Mouse (Mus musculus) WW6 (cell line): Measurements from ENCODE around the gene Kcnh4.

ENCODE experiments used
- DNase-seq: peaks from one replicate; pipeline ENCODE4 v3.0.0-alpha.2; 2013; ENCODE audit warnings: low read depth, low spot score

The Kcnh4 gene

GRCm38 (mm10) chr11:100766726-100767125, 7.0 kb upstream of the Kcnh4 start:
- DNase-seq: no peak

GRCm38 (mm10) chr11:100762831-100763230, 3.1 kb upstream of the Kcnh4 start, which contains the start of gene Hcrt:
TSS of gene Hcrt (minus strand) at chr11:100762931.
- no peak for DNase-seq

- peak; percentile 92 for DNase-seq
These were observed 1.9 kb upstream of the Kcnh4 start for GRCm38 (mm10) chr11:100761547-100762045.

- no peak for DNase-seq
These were observed 783 bp downstream of the Kcnh4 start for GRCm38 (mm10) chr11:100758707-100759610.

- DNase-seq: no peak
These were observed 2.2 kb downstream of the Kcnh4 start for GRCm38 (mm10) chr11:100757566-100757965.

- DNase-seq: no peak
These were observed 3.3 kb downstream of the Kcnh4 start for GRCm38 (mm10) chr11:100756476-100756875.

GRCm38 (mm10) chr11:100754693-100755057, 5.1 kb downstream of the Kcnh4 start:
- DNase-seq: no peak

- DNase-seq: no peak
These were observed 5.6 kb downstream of the Kcnh4 start for GRCm38 (mm10) chr11:100754021-100754692.

- no peak for DNase-seq
These were observed 7.4 kb downstream of the Kcnh4 start for GRCm38 (mm10) chr11:100752294-100752693.

- no peak for DNase-seq
These were observed 9.6 kb downstream of the Kcnh4 start for GRCm38 (mm10) chr11:100750127-100750526.

- no peak for DNase-seq
These were observed 10.3 kb downstream of the Kcnh4 start for GRCm38 (mm10) chr11:100749469-100749868.

- no peak for DNase-seq
These were observed 11.1 kb downstream of the Kcnh4 start for GRCm38 (mm10) chr11:100748620-100749019.

- no peak for DNase-seq
These were observed 12.6 kb downstream of the Kcnh4 start for GRCm38 (mm10) chr11:100747114-100747513.

GRCm38 (mm10) chr11:100746546-100746945, 13.2 kb downstream of the Kcnh4 start:
- DNase-seq: no peak

- no peak for DNase-seq
These were observed 14.7 kb downstream of the Kcnh4 start for GRCm38 (mm10) chr11:100745085-100745484.

GRCm38 (mm10) chr11:100741348-100741747, 18.4 kb downstream of the Kcnh4 start:
- DNase-seq: no peak

- no peak for DNase-seq
These were observed 21.0 kb downstream of the Kcnh4 start for GRCm38 (mm10) chr11:100738749-100739148.

- DNase-seq: peak; percentile 99
These were observed 21.6 kb downstream of the Kcnh4 start, which contains the start of gene Rab5c for GRCm38 (mm10) chr11:100738066-100738604. TSS of gene Rab5c (minus strand) at chr11:100738215.

GRCm38 (mm10) chr11:100737105-100737733, 22.5 kb downstream of the Kcnh4 start:
- no peak for DNase-seq

- no peak for DNase-seq
These were observed 23.0 kb downstream of the Kcnh4 start for GRCm38 (mm10) chr11:100736746-100737080.

GRCm38 (mm10) chr11:100735954-100736745, 23.6 kb downstream of the Kcnh4 start:
- DNase-seq: no peak
